Mouse (Mus musculus): ENCODE measurements around the gene Krt19. TPM values are rescaled to one million over a fixed set of nuclear protein-coding genes. Genes with fewer than 3 reads are reported as not detected.

The Krt19 gene
- total RNA-seq, 2 experiments from 2014 or later: not detected

GRCm38 (mm10) chr11:100138809-100139208 lies 9.7 kb downstream of the Krt19 start:
- DNase-seq (ENCODE audit: low spot score in 2 of 2): no peak

GRCm38 (mm10) chr11:100137693-100138092 lies 10.8 kb downstream of the Krt19 start:
- no peak for DNase-seq (ENCODE audit: low spot score in 2 of 2)

DNA sequence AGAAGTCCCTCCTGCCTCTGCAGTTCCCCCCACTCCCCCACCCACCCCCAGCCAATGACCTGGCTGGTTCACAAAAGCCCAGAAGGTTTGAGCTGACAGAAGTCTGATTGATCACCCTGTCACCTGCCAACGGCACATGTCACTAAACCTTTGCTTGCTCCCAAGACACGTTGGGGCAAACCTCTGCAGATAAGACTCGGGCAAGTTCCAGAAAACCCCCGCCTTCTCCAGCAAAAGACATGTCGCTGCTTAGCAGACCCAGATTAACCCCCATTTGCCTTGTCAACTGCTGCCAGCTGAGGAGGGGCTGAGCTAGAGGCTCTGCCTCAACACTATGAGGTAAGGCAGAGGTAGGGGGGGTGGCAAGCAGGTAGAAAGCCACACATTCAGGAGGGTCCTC lies 11.9 kb downstream of the Krt19 start:
- DNase-seq (ENCODE audit: low spot score in 2 of 2): no peak

DNA sequence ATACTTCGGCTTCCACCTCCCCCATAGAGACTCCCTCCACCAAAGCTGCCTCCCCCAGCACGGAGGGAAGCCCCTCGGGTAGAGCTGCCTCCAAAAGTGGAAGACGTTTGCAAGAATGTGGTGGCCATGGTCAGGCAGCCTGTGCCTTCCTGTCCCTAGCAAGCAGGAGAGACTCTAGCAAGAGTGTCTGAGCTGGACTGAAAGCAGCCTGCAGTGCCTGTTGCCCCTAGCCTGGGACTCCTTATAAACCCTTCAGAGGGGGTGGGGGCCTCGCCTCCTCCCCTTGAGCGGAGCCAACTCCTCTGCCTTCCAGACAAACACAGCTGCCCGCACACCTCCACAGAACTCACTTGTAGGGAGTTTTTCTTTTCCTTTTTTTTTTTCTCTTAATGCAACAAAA lies 12.7 kb downstream of the Krt19 start, which contains the start of gene Krt15:
Krt15 (minus strand) TSS at position 198 of the 400 bp plus-strand sequence.
- DNase-seq (ENCODE audit: low spot score in 2 of 2): no peak

GRCm38 (mm10) chr11:100124901-100125300 lies 23.6 kb downstream of the Krt19 start:
- no peak for DNase-seq (ENCODE audit: low spot score in 2 of 2)

- DNase-seq (ENCODE audit: low spot score in 2 of 2): no peak
These were observed 27.0 kb downstream of the Krt19 start, which contains the start of gene Krt13 for GRCm38 (mm10) chr11:100121466-100121865. Gene Krt13, minus strand, starts transcription at chr11:100121566.

- DNase-seq (ENCODE audit: low spot score in 2 of 2): no peak
These were observed 28.1 kb downstream of the Krt19 start for GRCm38 (mm10) chr11:100120331-100120730.

GRCm38 (mm10) chr11:100113742-100114029 lies 34.8 kb downstream of the Krt19 start:
- no peak for DNase-seq (ENCODE audit: low spot score in 2 of 2)

DNA sequence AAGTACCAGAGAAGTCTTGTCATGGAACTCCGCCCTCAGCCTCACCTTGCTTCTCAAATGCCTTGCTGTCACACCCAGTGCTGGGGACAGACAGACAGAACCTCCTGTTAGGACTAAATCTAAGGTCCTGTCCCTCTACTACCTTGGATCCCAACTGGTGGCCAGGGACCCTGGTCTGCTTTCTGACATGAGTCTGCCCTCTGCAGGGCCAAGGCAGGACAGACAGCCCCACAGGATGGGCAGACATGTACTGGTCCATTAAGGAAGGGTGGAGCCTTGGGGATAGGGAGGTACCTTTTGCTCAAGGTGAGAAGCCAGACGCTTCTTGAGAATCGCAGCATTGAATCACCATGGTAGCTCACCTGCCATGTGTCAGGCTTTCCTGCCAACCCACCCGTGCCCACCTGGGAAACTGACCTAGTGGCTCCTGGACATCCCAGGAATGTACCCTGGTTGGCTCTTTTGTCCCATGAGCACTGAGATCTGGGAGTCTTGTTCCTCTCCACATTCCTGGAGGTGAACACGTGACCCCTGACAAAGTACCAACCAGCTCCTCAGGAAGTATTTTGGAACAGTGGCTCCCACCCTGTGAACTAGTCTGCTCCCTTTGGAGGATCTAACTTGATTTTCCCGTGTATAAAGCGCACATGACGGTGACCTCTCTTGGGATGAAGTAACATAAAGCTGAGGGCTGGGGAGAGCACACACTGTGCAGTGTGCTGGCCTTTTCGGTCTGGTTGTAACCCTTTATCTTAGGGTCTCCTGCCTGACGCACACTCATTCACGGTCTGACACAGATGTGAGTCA lies 35.3 kb downstream of the Krt19 start:
- no peak for DNase-seq (ENCODE audit: low spot score in 2 of 2)

DNA sequence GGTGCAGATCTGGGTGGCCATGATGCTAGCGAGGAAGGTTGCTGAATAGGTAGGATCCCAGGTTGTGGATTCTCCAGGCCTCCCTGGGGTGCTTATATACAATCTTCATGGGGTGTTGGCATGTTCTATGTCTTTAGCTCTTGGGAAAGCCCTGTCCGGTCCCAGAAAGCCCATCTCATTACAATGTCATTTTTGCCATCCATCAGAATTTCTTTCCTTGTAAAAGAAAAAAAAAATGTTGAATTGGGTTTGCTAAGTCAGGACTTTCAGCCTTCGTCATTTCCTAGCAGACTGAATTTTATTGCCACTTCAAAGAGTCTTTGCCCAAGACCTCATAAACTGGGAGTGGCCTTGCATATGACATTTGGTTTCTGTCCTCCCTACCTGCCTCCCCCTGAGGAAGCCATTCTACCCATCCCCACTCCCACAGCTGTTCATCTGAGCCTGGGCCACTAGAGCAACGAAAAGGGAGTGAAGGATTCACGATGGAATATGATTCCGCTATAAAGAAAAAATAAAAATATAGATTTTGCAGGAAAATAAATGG lies 42.8 kb downstream of the Krt19 start, which contains the start of gene Krt36:
Krt36 (minus strand) TSS at position 51 of the 547 bp plus-strand sequence.
- DNase-seq (ENCODE audit: low spot score in 2 of 2): no peak

DNA sequence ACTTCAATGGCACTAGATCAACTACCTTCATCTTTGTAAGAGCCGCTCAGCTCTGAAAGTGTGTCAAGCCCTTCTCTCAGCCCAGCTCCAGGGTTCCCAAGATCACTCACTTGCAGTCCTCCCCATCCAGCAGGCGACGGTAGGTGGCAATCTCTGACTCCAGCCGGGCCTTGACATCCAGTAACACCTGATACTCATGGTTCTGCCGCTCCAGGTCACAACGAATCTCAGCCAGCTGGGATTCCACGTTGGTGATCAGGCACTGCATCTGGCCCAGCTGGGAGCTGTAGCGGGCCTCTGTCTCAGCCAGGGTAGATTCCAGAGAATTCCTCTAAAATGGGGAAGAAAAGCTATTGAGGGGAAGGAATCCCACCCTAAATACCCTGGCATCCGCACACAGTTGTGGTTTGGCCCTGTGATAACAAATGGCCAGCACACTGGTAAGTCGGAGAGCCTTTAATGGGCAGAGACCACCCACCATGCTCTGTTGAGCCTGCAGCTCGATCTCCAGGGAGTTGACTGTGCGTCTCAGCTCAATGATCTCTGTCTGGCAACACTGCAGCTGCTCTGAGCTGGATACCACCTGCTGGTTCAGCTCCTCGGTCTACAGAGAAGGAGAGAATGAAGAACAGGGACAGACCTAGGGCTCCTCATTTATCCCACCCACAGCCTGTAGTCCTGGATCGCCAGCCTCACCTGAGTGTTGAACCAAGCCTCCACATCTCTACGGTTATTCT lies 45.6 kb downstream of the Krt19 start:
- no peak for DNase-seq (ENCODE audit: low spot score in 2 of 2)

GRCm38 (mm10) chr11:100100391-100100790 lies 48.1 kb downstream of the Krt19 start:
- no peak for DNase-seq (ENCODE audit: low spot score in 2 of 2)

GRCm38 (mm10) chr11:100097819-100098218 lies 50.6 kb downstream of the Krt19 start:
- DNase-seq (ENCODE audit: low spot score in 2 of 2): no peak

DNA sequence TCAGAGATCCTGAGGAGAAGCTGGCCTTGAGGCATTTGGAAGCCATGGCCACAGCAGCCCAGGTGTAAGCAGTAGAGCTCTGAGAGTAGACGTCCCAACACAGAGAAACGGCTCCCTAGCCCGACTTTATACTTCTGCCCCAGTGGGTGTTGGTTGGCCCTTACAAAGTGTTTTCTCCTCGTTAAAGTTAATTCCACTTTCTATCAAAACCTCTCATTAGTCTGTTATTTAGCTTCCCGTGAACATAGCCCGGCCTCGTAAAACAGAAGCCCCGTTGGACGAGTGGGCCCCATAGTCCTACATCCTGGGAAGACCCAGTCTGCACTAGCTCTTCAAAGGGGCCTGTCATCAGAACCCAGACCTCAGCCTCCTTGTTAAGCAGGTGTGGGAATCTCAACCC lies 52.3 kb downstream of the Krt19 start, which contains the start of gene Krt35:
Krt35 (minus strand) TSS at position 101 of the 400 bp plus-strand sequence.
- no peak for DNase-seq (ENCODE audit: low spot score in 2 of 2)

Other genes starting within 250 kb of the Krt19 start
- gene Krtap31-1, start 240.7 kb downstream of the Krt19 start, total RNA-seq (2021): not detected
- gene Gm11565, start 233.9 kb downstream of the Krt19 start, total RNA-seq (2021): not detected
- not detected for gene Krtap31-2, start 212.4 kb downstream of the Krt19 start, total RNA-seq (2021)
- gene Krtap9-5, start 200.2 kb downstream of the Krt19 start, total RNA-seq (2021): not detected
- gene Krtap29-1, start 169.6 kb downstream of the Krt19 start, total RNA-seq (2021): not detected
- not detected for gene Krtap16-1, start 162.1 kb downstream of the Krt19 start, total RNA-seq (2021)
- gene Krtap17-1, start 154.7 kb downstream of the Krt19 start, total RNA-seq (2021): not detected
- gene Krt33a, start 132.5 kb downstream of the Krt19 start, total RNA-seq (2021): not detected
- gene Krt33b, start 118.8 kb downstream of the Krt19 start, total RNA-seq (2021): not detected
- not detected for gene Krt34, start 107.1 kb downstream of the Krt19 start, total RNA-seq (2021)
- not detected for gene Krt31, start 98.1 kb downstream of the Krt19 start, total RNA-seq (2021)
- gene Krt32, start 60.4 kb downstream of the Krt19 start, total RNA-seq (2021): not detected
- gene Krt35, start 52.4 kb downstream of the Krt19 start, total RNA-seq (2021): not detected
- not detected for gene Krt36, start 43.0 kb downstream of the Krt19 start, total RNA-seq (2021)
- gene Krt13, start 27.1 kb downstream of the Krt19 start, total RNA-seq (2021): not detected
- gene Krt15, start 12.7 kb downstream of the Krt19 start, total RNA-seq (2021): under 1 TPM in 1 of 2 experiments, not detected in 1; 0.51 TPM
- 1 to 10 TPM; 3.8 to 4.4 TPM for gene Krt9, start 44.6 kb upstream of the Krt19 start, total RNA-seq (2021)
- gene Krt14, start 58.9 kb upstream of the Krt19 start, total RNA-seq (2021): not detected
- not detected for gene Krt16, start 100.2 kb upstream of the Krt19 start, total RNA-seq (2021)
- not detected for gene Krt17, start 112.4 kb upstream of the Krt19 start, total RNA-seq (2021)
- gene Krt42, start 121.2 kb upstream of the Krt19 start, total RNA-seq (2021): not detected
- gene Eif1, start 171.2 kb upstream of the Krt19 start, total RNA-seq (2021): 100 to 1,000 TPM; 739 to 776 TPM
- not detected for gene Gast, start 185.7 kb upstream of the Krt19 start, total RNA-seq (2021)
- gene Hap1, start 207.5 kb upstream of the Krt19 start, total RNA-seq (2021): 100 to 1,000 TPM; 186 to 208 TPM
- gene Jup, start 249.1 kb upstream of the Krt19 start, total RNA-seq (2021): 10 to 100 TPM; 31.0 to 35.6 TPM

Measured in layer of hippocampus, adult 18-20 months (tissue).